Mouse (Mus musculus) embryonic facial prominence, embryonic 12.5 days (tissue): ENCODE data around the gene Stard10. TPM values are rescaled to one million over a fixed set of nuclear protein-coding genes. Genes with fewer than 3 reads are reported as not detected.

ENCODE experiments used
- ATAC-seq: fragments of 200-750 bp; cut with Nextera tagmentation; 2 replicates; pipeline ENCODE4 v1.8.0; 2017; ENCODE audit not compliant: insufficient number of reproducible peaks, insufficient read depth, low FRiP score, low TSS enrichment
- H3K27ac ChIP-seq: fragments of 300-500 bp; sonication (generic); 2 replicates; pipeline ENCODE4 v1.5.1; 2016; ENCODE audit warnings: mild to moderate bottlenecking
- H3K27me3 ChIP-seq: fragments of 300-500 bp; sonication (generic); 2 replicates; pipeline ENCODE4 v1.6.1; 2016; ENCODE audit warnings: mild to moderate bottlenecking, moderate library complexity
- H3K36me3 ChIP-seq: fragments of 300-500 bp; sonication (generic); 2 replicates; pipeline ENCODE4 v1.6.1; 2016; ENCODE audit warnings: mild to moderate bottlenecking
- H3K4me1 ChIP-seq: fragments of 300-500 bp; sonication (generic); 2 replicates; pipeline ENCODE4 v1.6.1; 2016
- H3K4me2 ChIP-seq: fragments of 300-500 bp; sonication (generic); replicated peaks from 2 replicates; pipeline ENCODE4 v1.6.1; 2016; ENCODE audit warnings: mild to moderate bottlenecking, moderate library complexity
- H3K4me3 ChIP-seq: fragments of 300-500 bp; sonication (generic); 2 replicates; pipeline ENCODE4 v1.5.1; 2016; ENCODE audit warnings: mild to moderate bottlenecking
- H3K9ac ChIP-seq: fragments of 300-500 bp; sonication (generic); 2 replicates; pipeline ENCODE4 v1.6.1; 2016; ENCODE audit warnings: mild to moderate bottlenecking, moderate library complexity
- H3K9me3 ChIP-seq: fragments of 300-500 bp; sonication (generic); 2 replicates; pipeline ENCODE4 v1.6.1; 2016; ENCODE audit warnings: mild to moderate bottlenecking, moderate library complexity
- WGBS: fragments of 180-500 bp; shearing (Covaris S2); methylation state at CpG from one replicate; pipeline ENCODE4 v1.1.7; 2016; 5-methylcytosine and 5-hydroxymethylcytosine counted together
- polyA plus RNA-seq: library from polyadenylated mRNA; unstranded; fragments of >200 nt; fragmentation: Nextera tagmentation; extraction: Ambion mirVana; gene quantifications from 2 replicates; pipeline ENCODE4 v1.2.1, GENCODE M21; 2016

Stard10 gene
- polyA plus RNA-seq, 1 experiment from 2014 or later, result 19.4 TPM

GRCm38 (mm10) chr7:101321218-101321827, 4.4 kb downstream of the Stard10 start:
- under 1% methylated on average over 47 of the region's 61 CpGs for WGBS
- no peaks in the 10 kb centered on the region for H3K9me3 ChIP-seq
- H3K9ac ChIP-seq, result peak overlapping the region; percentile 77
- H3K4me3 ChIP-seq, result peak overlapping the region; percentile 74
- no peaks in the 10 kb centered on the region for H3K36me3 ChIP-seq
- ATAC-seq, result peak; percentile 65; the same call in 1 of the 2 replicates
- peak overlapping the region; percentile 84 for H3K4me2 ChIP-seq
- H3K4me1 ChIP-seq, result peaks cover 11% of the 10 kb centered on the region; the same call in 1 of the 2 replicates
- H3K27ac ChIP-seq, result 0 out of 2 replicates have a peak overlapping the region, but pooled peaks have one; percentile 37
- H3K27me3 ChIP-seq, result peaks cover 28% of the 10 kb centered on the region

- H3K27ac ChIP-seq, result no peak overlapping the region
- H3K9ac ChIP-seq, result no peak overlapping the region
- no peaks in the 10 kb centered on the region for H3K9me3 ChIP-seq
- no peak overlapping the region; the same call in 1 of the 2 replicates for H3K4me2 ChIP-seq
- ATAC-seq, result no peak
- H3K36me3 ChIP-seq, result no peaks in the 10 kb centered on the region
- H3K4me3 ChIP-seq, result no peak overlapping the region
- H3K4me1 ChIP-seq, result peaks cover 11% of the 10 kb centered on the region; the same call in 1 of the 2 replicates
- 72% methylated on average over 4 of the region's 4 CpGs for WGBS
- peaks cover 28% of the 10 kb centered on the region for H3K27me3 ChIP-seq
These were observed 6.3 kb downstream of the Stard10 start for GRCm38 (mm10) chr7:101323141-101323594.

- ATAC-seq, result no peak
- H3K9ac ChIP-seq, result no peak overlapping the region
- H3K27me3 ChIP-seq, result peaks cover 22% of the 10 kb centered on the region
- H3K36me3 ChIP-seq, result no peaks in the 10 kb centered on the region
- 62% methylated on average over 5 of the region's 6 CpGs for WGBS
- H3K4me2 ChIP-seq, result no peak overlapping the region
- no peaks in the 10 kb centered on the region for H3K9me3 ChIP-seq
- H3K4me1 ChIP-seq, result peaks cover 11% of the 10 kb centered on the region; the same call in 1 of the 2 replicates
- H3K27ac ChIP-seq, result no peak overlapping the region
- no peak overlapping the region for H3K4me3 ChIP-seq
These were observed 7.5 kb downstream of the Stard10 start for GRCm38 (mm10) chr7:101324142-101324962.

- peaks cover 9% of the 10 kb centered on the region; the same call in 1 of the 2 replicates for H3K4me1 ChIP-seq
- H3K27ac ChIP-seq, result no peak overlapping the region
- peaks cover 15% of the 10 kb centered on the region for H3K27me3 ChIP-seq
- H3K4me3 ChIP-seq, result no peak overlapping the region
- no peaks in the 10 kb centered on the region for H3K9me3 ChIP-seq
- no peaks in the 10 kb centered on the region for H3K36me3 ChIP-seq
- no peak overlapping the region for H3K4me2 ChIP-seq
- 87% methylated on average over 5 of the region's 5 CpGs for WGBS
- H3K9ac ChIP-seq, result no peak overlapping the region
- ATAC-seq, result no peak
These were observed 9.1 kb downstream of the Stard10 start for GRCm38 (mm10) chr7:101326006-101326405.

GRCm38 (mm10) chr7:101327263-101327662, 10.4 kb downstream of the Stard10 start:
- Histone ChIP-seq H3K4me3 (no peak overlapping the region), H3K9me3 (no peaks in the 10 kb centered on the region), H3K9ac (no peak overlapping the region), H3K27me3 (peaks cover 8% of the 10 kb centered on the region), H3K4me1 (0 out of 2 replicates have a peak, but pooled peaks cover 4% of the 10 kb centered on the region), H3K36me3 (no peaks in the 10 kb centered on the region), H3K27ac (no peak overlapping the region), H3K4me2 (no peak overlapping the region)
- ATAC-seq, result no peak
- 55% methylated on average over 5 of the region's 5 CpGs for WGBS

GRCm38 (mm10) chr7:101327786-101328185, 10.9 kb downstream of the Stard10 start:
- Histone ChIP-seq H3K27me3 (peaks cover 5% of the 10 kb centered on the region), H3K4me1 (0 out of 2 replicates have a peak, but pooled peaks cover 4% of the 10 kb centered on the region), H3K4me3 (no peak overlapping the region), H3K4me2 (no peak overlapping the region), H3K27ac (no peak overlapping the region), H3K9me3 (no peaks in the 10 kb centered on the region), H3K9ac (no peak overlapping the region), H3K36me3 (no peaks in the 10 kb centered on the region)
- ATAC-seq, result no peak
- 87% methylated on average over 2 of the region's 2 CpGs for WGBS

GRCm38 (mm10) chr7:101328621-101329158, 11.8 kb downstream of the Stard10 start:
- Histone ChIP-seq H3K4me1 (0 out of 2 replicates have a peak, but pooled peaks cover 4% of the 10 kb centered on the region), H3K4me3 (no peak overlapping the region), H3K9ac (no peak overlapping the region), H3K9me3 (no peaks in the 10 kb centered on the region), H3K36me3 (no peaks in the 10 kb centered on the region), H3K27ac (no peak overlapping the region), H3K4me2 (no peak overlapping the region), H3K27me3 (no peaks in the 10 kb centered on the region)
- no peak for ATAC-seq
- 70% methylated on average over 4 of the region's 4 CpGs for WGBS

- no peaks in the 10 kb centered on the region for H3K36me3 ChIP-seq
- no peak overlapping the region for H3K27ac ChIP-seq
- no peak overlapping the region for H3K9ac ChIP-seq
- H3K4me3 ChIP-seq, result no peak overlapping the region
- ATAC-seq, result no peak
- WGBS, result 81% methylated on average over 4 of the region's 4 CpGs
- no peak overlapping the region for H3K4me2 ChIP-seq
- no peaks in the 10 kb centered on the region for H3K27me3 ChIP-seq
- H3K4me1 ChIP-seq, result 0 out of 2 replicates have a peak, but pooled peaks cover 4% of the 10 kb centered on the region
- H3K9me3 ChIP-seq, result no peaks in the 10 kb centered on the region
These were observed 12.7 kb downstream of the Stard10 start for GRCm38 (mm10) chr7:101329606-101330005.

- no peak for ATAC-seq
- Histone ChIP-seq H3K9me3 (no peaks in the 10 kb centered on the region), H3K4me2 (no peak overlapping the region), H3K4me3 (no peak overlapping the region), H3K36me3 (no peaks in the 10 kb centered on the region), H3K9ac (no peak overlapping the region), H3K27me3 (no peaks in the 10 kb centered on the region), H3K27ac (no peak overlapping the region), H3K4me1 (0 out of 2 replicates have a peak, but pooled peaks cover 4% of the 10 kb centered on the region)
- WGBS, result 72% methylated on average over 10 of the region's 10 CpGs
These were observed 13.4 kb downstream of the Stard10 start for GRCm38 (mm10) chr7:101330074-101330840.

- H3K4me3 ChIP-seq, result no peak overlapping the region
- no peak overlapping the region for H3K4me2 ChIP-seq
- 0 out of 2 replicates have a peak, but pooled peaks cover 4% of the 10 kb centered on the region for H3K4me1 ChIP-seq
- ATAC-seq, result no peak
- no peaks in the 10 kb centered on the region for H3K27me3 ChIP-seq
- H3K36me3 ChIP-seq, result no peaks in the 10 kb centered on the region
- 56% methylated on average over 4 of the region's 4 CpGs for WGBS
- H3K27ac ChIP-seq, result no peak overlapping the region
- no peak overlapping the region for H3K9ac ChIP-seq
- H3K9me3 ChIP-seq, result no peaks in the 10 kb centered on the region
These were observed 13.9 kb downstream of the Stard10 start for GRCm38 (mm10) chr7:101330841-101331173.
